Mouse (Mus musculus) thymus, postnatal 0 days (tissue): ENCODE data around the gene Gm11983. TPM values are rescaled to one million over a fixed set of nuclear protein-coding genes. Genes with fewer than 3 reads are reported as not detected.

Experiments used
- polyA plus RNA-seq: library from polyadenylated mRNA; unstranded; fragments of >200 nt; fragmentation: Nextera tagmentation; extraction: Ambion mirVana; gene quantifications from 2 replicates; pipeline ENCODE4 v1.2.1, GENCODE M21; 2015

The Gm11983 gene
- polyA plus RNA-seq, 1 experiment from 2014 or later = not detected

Other genes with a start within 250 kb of the Gm11983 start
- gene Nacad, start 231.6 kb downstream of the Gm11983 start, polyA plus RNA-seq = 0.26 and 0.33 TPM in 2 replicates
- gene Tbrg4, start 211.6 kb downstream of the Gm11983 start, polyA plus RNA-seq = 41.6 and 43.4 TPM in 2 replicates
- gene Wap, start 199.0 kb downstream of the Gm11983 start, polyA plus RNA-seq = 0.29 and 0.53 TPM in 2 replicates
- 14.8 and 18.4 TPM in 2 replicates for gene Ramp3, start 179.1 kb downstream of the Gm11983 start, polyA plus RNA-seq
- 1.5 and 1.6 TPM in 2 replicates for gene Adcy1, start 225.8 kb upstream of the Gm11983 start, polyA plus RNA-seq